Mouse (Mus musculus) thymus, postnatal 14 days (tissue): Measurements from ENCODE around the gene Dop1b.

Source experiments
- DNase-seq: peaks from one replicate; pipeline ENCODE4 v3.0.0; 2021

The Dop1b gene

GRCm38 (mm10) chr16:93831627-93832395 lies 120.1 kb downstream of the Dop1b start, which contains the start of gene Morc3:
Morc3 (plus strand) TSS chr16:93832121.
- DNase-seq: peak; percentile 100

- no peak for DNase-seq
Observed at GRCm38 (mm10) chr16:93832451-93833276, 121.0 kb downstream of the Dop1b start.

GRCm38 (mm10) chr16:93833551-93833950 lies 121.8 kb downstream of the Dop1b start:
- no peak for DNase-seq

- DNase-seq: no peak
Observed at GRCm38 (mm10) chr16:93834076-93834475, 122.4 kb downstream of the Dop1b start.

- no peak for DNase-seq
Observed at GRCm38 (mm10) chr16:93839049-93839448, 127.3 kb downstream of the Dop1b start.

- DNase-seq: no peak
Observed at GRCm38 (mm10) chr16:93850527-93850926, 138.8 kb downstream of the Dop1b start.

GRCm38 (mm10) chr16:93859967-93860366 lies 148.3 kb downstream of the Dop1b start:
- no peak for DNase-seq
